Mouse (Mus musculus) gastrocnemius, adult 18-20 months (tissue): ENCODE data around the gene 1700029J07Rik. TPM values are rescaled to one million over a fixed set of nuclear protein-coding genes. Genes with fewer than 3 reads are reported as not detected.

Experiments
- DNase-seq: peaks from one replicate; pipeline ENCODE4 v3.0.0; 2021; ENCODE audit warnings: low spot score
- long read RNA-seq, 2 experiments: library from polyadenylated mRNA; stranded (forward); transcript quantifications; one replicate each; pipeline ENCODE4 v2.0.0; 2021
- total RNA-seq, 2 experiments: library from RNA; stranded (reverse); gene quantifications; 2 replicates each; pipeline ENCODE4 v1.2.3; 2021

The 1700029J07Rik gene
- total RNA-seq, result under 1 TPM; 0.25 to 0.28 TPM
- long read RNA-seq, experiment 1, partial matches to known transcripts, result 0 of 1 reads
- long read RNA-seq, experiment 1, other reads (novel, unspliced or antisense), result 0 of 1 reads
- long read RNA-seq, experiment 2, result 0 reads

DNA sequence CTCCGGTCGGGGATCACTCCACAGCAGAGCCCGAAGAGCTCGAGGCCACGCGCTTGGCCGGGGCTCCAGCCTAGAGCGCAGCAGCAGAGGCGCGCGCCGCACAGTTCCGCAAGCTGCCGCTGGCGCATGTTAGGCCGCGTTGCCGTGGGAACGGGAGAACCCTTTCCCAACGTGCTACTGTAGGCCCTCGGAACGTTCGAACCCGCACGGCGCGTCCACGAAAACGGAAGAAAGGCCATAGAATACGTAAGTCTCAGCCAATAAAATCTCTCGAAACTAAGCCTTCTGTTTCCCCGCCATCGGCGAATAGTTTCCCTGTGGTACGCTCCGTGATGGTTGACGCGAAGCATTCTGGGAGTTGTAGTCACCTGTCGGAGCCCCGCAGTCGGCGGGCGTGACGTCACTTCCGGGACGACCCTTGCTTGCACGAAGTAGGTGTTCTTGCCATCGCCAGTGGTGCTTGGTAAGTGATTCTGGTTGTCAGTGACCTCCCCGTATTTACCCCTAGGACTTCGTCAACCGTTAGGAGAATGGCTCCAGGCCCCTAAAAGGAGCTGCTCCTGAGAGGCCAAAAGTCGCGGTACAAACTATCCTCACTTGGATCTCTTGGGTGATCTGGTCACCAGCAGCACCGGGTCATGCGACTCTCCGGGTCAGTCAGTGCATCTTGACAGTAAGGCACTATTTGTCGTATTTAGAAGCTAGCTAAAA is at the start of gene 1700029J07Rik, which contains the start of gene Ufsp2:
1700029J07Rik (minus strand) TSS at position 127 of the 711 bp plus-strand sequence.
Ufsp2 (plus strand) TSS at position 403 of the 711 bp plus-strand sequence.
- DNase-seq, result peak; percentile 97

DNA sequence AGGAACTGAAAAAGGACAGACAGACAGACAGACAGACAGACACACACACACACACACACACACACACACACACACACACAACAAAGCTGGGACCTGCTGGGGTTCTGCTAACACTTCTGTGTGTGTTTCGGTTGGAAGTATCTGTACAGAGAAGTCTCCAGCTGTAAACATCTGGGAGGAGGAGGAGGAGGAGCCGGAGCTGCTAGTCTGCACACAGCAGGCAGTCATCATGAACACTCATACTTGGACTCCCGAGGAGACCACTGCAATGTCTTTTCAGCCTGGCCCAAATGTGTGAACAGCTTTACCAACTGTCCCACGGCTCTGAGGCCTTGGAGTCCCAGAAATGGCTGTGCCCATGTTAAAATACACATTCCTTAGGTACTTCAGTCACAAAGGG is 49.3 kb upstream of the 1700029J07Rik start:
- no peak for DNase-seq

DNA sequence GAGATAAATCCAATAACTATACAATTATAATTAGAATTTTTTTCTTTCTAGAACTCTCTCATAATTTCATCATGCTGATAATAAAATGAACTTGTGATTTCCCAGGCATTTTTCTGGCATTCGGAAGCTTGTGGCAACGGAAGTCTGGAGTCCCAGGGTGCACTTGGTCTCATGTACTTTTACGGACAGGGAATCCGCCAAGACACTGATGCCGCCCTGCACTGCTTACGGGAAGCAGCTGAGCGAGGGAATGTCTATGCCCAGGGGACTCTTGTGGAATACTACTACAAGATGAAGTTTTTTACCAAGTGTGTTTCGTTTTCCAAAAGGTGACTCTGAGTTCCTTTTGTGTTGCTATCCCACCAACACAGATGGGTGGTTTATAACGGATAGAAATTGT is 47.7 kb upstream of the 1700029J07Rik start:
- DNase-seq, result no peak

DNA sequence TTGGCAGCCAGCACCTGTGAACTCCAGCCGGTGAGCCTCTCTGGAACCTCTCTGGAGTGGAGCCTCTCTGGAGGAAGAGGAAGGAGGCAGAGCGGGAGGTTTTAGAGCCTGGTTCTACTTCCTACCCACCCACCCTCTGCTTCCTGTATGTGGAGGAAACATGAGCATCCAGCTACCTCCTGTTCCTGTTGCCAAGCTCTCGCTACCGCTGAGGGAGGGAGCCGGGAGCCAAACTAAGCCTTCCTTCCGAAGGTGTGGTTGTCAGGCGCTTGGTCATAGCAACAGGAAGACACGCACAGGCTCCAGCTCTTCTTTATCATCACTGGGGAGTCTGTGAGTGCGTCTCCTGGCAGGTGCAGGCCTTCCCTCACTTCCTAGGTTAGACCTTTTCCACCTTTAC is 47.2 kb upstream of the 1700029J07Rik start:
- no peak for DNase-seq

DNA sequence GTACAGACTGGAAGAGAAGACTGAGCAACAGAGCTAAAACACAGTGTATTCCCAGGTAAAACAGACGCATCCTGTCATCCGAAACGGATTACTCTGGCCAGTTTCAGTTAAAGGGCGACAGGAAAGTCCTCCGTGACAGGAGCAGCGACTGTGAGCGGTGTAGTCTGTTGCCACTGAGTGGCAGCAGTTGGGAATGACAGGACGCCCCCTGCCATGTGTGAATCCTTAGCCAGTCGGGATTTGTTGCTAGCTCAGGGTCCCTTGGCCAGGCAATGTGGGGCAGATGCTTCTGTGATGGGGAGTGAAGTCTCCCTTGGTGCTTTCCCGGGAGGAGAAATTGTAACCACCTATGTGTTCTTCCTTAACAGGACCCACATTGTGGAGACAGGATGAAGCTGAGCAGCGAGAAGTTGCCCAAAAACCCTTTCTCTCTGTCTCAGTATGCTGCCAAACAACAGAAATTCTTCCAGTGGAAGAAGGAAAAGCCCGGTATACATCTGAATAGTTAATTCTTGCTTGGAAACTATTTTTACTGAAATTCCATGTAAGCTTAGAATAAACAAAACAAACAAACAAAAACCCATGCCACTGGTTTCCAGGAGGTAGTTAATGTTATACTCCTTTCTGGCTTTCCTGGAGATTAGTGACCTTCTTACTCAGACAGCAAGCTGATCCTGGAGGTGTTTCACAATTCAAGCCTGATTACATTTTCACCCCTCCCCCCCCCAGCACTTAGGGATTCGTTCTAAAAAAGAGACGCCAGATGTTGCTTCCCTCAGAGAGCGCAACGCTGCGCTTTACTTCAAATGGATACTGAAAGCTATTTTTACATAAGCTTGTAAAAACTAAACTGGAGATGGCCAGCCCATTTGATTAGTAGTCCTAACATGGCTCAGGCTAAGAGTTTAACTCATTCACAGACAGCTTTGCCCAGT is 36.0 kb upstream of the 1700029J07Rik start:
- DNase-seq, result no peak

DNA sequence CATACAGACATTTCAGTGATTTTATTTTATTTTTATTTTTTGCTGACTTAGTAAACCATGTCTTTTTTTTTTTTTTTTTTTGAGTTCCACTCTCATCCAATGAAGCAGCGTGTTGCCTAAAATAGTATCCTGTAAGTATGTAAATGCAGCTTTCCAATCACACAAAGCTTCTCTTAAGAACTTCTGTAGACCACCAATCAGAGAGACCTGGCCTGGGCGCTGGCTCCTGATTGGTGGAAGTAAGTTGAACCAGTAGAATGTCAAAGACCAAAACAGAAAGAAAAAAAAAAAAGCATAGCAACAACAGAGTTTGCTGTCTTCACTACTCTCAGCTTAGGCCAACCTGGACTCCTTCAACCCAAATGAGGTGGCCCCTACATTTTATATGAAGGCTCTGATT is 35.3 kb upstream of the 1700029J07Rik start:
- no peak for DNase-seq

DNA sequence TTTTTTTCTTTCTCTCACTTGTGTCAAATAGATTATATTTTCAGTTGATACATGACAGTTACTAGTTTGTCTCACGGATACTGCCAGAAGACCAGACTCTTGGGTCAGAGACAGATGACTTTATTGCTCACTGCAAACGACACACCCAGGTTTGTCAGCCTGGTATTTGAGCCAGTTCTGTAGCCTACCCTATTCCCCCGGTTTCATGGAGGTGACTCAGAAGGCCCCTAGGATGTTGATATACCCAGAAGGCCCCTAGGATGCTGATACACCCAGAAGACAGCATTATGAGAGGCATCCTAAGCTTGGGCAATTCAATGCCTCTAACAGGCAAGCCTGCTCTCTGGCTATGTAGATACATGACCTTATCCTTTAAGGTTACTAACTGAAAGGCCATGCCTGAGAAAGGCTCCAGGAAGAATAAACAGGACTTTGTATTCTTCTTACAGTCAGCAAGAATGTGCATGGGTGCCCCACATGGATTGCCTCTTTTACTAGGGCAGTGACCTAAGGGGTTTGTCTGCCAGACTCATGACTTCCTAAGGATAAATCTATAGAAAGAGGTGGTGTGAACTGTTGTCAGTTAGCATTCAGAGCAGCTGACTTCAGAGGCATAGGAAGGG is 32.1 kb upstream of the 1700029J07Rik start:
- no peak for DNase-seq

DNA sequence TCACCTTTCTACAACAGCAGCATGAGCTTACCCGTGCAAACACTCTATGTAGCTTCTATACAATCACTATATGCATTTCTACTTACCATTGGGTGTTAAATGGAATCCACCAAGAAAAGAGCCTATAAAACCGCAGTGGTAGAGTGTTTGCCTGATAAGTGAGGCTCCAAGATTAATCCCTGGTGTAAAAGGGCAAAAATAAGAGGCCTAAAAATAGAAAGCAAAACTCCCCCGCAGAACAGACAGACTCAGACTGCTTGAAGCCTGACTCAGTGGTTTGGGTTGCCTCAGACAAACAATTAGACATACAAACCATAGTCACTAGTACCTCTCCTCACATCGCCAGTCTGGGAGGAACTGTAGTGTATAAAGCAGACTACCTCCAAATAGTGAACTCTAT is 30.5 kb upstream of the 1700029J07Rik start, which contains the start of gene Ankrd37:
Ankrd37 (minus strand) TSS at position 112 of the 400 bp plus-strand sequence.
- no peak for DNase-seq

DNA sequence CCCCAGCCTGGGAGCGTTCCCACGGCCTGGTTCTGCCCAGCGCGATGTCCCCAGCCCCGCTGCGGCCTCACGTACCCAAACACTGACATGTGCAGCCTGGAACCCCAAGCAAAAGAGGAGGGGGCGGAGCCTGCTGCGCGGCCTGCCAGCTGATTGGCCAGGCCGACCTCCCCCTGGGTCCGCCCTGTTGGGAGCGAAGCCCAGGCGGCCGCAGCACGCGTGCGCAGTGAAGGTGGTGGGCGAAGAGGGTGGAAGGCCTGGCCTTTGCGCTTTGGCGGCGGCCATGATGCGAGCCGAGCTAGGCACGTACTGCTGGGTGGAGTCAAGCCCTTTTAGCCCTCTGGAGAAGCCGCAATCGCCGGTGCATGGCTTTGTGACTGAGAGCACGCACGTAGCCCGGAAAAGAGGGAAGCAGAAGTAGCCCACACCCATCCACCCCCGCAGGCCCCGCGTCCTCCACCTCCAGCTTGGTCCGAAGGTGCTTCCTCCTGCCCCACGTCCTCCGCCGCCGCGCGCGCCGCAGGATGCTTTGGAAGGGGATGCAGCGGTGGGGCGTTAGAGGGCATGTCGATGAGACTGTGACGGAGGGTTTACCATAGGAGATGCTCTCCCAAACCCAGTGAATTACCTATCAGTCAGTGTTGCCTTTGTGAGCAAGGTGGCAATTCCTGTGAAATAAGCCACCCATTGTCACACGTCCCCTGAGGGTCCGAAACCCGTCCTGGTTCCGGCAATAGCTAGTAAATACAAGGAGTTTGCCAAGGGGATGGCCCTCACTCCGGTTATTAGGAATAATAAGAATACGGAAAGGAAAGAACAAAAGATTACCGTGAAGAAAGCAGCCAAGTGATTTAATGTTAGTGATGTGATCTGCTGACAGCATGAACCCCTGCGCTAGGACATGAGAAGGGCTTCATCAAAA is 25.0 kb upstream of the 1700029J07Rik start:
- peak; percentile 99 for DNase-seq

DNA sequence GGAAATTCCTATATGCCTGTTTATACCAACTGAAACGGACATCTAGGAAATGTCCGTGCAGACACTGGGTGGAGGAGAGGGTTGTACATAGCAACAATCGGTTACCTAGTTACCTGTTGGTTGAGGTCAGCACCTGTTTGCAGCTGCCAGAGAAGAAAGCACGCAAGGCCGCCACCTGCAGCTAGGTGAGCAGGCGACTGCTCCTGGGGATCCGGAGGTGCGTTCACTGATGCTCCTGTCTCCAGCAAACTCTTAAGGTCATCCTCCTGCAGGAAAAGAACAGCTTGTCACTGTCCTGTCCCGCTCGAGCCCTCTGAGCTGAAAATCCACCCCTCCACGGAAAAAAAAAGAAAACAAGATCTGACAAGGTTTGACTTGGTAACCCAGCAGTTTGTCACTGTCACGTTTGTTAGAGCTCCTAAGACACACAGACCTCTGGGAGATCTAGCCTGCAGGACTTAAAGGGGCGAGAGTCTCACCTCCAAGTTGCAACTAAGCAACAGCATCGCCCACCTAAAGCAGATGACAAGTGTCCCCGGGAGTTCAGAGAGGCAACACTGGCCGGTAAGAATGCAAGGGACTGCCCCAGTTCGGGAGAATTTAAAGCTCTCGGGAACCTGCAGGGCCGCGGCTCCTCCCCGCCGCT is 24.2 kb upstream of the 1700029J07Rik start, which contains the start of gene Lrp2bp:
Lrp2bp (plus strand) TSS at position 166 of the 646 bp plus-strand sequence.
- DNase-seq, result no peak

DNA sequence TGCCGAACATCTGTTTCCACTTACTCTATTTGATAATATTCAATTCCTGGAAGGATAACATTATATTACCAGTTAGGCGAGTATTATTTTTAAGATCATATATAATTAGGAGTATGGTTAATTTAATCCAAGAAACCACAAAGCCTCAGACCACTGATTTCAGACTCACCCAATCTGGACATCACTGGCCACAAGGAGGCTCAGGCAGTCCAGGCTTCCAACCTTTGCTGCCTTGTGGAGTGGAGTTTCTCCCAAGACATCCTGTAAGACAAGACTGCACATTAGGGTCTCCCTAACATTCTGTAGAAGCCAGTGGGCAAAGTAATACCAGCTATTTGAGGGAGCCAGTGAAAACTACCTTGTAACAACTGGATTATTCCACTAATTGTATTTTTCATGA is 23.2 kb upstream of the 1700029J07Rik start:
- DNase-seq, result no peak

DNA sequence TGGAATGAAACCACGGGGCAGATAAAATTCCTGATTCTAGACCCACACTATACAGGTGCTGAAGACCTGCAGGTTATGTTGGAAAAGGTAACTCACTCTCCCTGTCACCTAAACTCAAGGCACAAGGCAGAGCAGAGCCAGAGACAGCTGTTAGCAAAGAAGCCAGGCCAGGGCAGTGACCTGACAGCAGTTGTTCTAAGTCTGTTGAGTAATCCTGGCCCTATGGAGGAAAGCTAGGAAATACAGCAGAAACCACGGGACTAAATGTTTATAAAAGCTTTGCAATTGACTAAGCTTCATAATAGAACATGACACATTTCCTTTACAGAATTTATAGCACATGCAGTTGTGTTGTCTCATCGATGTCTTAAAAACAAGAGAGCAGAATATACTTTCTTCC is 20.5 kb upstream of the 1700029J07Rik start:
- no peak for DNase-seq

DNA sequence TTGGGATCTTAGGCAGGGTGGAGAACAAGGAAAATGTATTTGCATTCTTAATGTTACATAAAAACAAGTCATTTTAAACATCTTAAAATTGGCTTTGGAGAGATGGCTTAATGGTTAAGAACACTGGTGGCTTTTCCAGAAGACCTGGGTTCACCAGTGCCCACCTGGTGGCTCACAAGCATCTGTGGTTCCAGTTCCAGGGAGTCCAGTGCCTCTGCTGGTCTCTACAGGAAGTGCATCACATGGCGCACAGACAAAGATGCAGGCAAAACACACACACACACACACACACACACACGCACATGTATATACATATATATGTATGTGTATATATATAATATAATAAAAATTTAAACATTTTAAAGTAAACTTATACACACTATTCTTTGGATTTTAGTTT is 19.1 kb upstream of the 1700029J07Rik start:
- DNase-seq, result no peak

DNA sequence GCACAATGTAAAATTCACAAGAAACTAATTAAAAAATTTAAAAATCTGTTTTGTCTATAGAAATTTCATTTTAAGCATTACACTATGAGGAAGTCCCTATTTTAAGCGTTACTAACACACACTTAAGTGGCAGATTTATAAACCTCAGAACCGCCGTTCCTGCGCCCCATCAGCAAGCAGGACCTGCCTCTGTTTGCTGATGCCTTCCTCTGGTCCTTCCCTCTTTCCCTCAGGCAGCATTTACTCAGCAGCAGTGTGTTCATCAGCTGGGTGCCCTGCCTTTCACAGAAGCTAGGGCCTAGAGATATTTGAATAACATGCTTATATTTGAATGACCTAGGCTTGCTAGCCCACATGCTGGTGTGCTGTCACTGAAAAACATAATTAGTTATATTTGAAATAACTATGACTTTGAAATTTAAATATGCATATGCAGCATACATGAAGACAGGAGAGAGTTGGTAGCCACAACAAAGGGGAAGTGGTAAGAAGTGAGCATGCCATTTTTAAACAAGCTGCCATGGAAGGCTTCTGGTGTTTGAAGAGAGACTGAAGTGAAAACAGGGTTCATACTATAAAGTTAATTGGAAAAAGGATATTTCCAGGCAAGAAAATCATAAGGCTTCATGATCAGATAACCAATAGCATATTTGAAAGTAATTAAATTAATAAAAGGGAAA is 15.7 kb upstream of the 1700029J07Rik start:
- DNase-seq, result no peak

DNA sequence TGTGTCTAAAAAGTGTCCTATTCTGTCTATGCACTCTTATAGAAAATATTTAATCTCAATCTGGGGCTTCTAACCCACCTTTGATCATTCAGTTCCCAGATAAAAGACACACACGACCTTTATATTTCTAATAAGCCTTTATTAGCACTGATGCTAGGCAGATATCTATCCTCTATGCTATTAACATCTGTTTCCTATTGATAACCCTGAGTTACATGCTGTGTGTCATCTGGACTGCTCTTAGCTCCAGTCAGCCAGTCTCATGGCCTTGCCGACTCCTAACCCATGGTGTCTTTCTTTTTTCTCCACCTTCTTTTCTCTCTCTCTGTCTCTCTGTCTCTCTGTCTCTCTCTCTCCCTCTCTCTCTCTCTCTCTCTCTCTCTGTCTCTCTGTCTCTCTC is 13.1 kb upstream of the 1700029J07Rik start:
- no peak for DNase-seq

DNA sequence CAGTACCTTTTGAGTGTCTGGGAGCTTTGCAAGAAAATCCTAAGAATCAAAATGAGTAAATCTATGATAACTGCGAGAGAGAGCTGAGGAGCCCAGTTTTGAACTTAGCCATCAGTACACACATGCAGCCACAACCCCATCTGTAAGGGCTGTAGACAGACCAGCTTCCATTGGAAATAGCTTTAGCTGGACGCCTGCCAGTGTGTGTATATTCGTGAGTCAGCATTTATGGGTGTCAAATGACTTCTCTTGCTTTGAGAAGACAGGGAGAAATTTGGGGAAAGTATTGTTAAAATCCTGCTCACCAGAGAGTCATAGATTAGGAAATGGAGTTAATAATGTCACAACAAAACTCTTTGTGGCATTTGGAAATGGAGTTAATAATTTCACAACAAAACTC is 11.6 kb upstream of the 1700029J07Rik start:
- no peak for DNase-seq

DNA sequence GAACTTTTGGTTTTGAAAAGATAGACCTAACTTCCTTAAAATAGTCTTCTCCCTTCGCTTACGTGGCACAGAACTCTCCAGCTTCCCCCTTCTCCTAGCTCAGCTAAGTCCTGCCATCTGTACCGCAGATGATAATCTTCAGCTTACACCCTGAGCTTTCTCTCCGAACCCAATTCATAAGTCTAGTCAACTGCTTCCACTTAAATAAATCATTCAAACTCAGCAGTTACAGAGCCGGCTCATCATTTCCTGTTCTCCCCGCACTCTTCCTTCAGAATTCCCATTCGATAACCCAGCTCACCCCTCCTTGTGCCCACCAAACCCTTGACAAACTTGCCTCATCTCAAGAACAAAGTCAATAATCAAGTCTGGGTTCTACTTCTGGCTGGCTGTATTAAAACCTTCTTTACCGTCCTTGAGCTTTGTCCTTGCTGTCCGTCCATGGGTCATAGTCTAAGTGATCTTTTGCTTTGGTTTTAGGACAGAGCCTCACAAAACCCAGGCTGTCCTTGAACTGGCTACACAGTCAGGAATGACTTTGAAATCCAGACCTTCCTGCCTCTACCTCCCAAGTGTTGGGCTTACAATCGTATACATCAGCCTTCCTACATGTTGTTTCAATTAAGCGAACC is 901 bp upstream of the 1700029J07Rik start:
- no peak for DNase-seq

DNA sequence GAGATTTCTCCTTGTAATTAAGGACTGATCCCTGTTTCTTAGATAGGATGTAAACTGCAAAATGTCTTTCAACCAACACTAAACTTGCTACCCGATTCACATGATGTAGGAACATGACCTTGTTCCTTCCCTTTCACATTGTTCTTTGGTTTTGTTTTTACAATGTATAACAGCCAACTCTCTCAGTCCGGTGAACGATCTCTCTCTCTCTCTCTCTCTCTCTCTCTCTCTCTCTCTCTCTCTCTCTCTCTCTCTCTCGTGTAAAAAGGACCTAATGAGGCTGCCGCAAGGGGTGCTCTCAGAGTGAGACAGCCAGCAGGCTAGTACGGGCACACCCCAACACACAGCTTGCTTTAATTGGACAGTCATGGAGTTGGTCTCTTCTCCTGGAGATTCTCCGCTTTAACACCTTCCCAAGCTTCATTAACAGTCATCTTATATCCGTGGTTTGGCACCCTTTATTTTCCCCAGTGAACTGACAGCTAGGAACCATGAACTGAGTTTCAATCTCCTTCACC is 1.0 kb downstream of the 1700029J07Rik start:
- DNase-seq, result no peak

DNA sequence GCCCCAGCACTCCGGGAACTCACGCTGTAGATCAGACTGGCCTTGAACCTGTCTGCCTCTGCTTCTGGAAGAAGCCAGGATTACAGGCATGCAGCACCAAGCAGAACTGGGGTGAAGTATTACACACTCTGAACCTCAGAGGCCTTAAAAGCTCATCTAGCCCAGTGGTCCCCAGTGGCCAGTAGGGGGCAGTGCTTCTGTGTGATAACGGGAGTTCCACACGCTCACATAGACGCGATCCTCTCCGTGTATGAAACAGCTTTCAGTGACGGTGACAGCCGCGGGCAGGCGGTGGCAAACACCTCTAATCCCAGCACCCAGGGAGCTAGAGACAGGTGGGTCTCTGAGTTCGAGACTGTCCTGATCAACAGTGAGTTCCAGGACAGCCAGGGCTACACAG is 4.2 kb downstream of the 1700029J07Rik start:
- no peak for DNase-seq
